Mouse (Mus musculus) spleen, adult 2 months (tissue): ENCODE data around the gene Anks1.

Experiments used
- CTCF ChIP-seq: fragments of 200-500 bp; IDR thresholded peaks from 2 replicates; pipeline ENCODE4 v1.5.1; 2011; ENCODE audit warnings: mild to moderate bottlenecking, inconsistent platforms; ENCODE audit not compliant: insufficient read depth, insufficient read length, insufficient replicate concordance; ENCODE audit errors: extremely low read depth
- POLR2A ChIP-seq: fragments of 200-500 bp; IDR thresholded peaks from 2 replicates; pipeline ENCODE4 v1.6.1; 2011; ENCODE audit warnings: low read depth, low read length, inconsistent platforms

DNA sequence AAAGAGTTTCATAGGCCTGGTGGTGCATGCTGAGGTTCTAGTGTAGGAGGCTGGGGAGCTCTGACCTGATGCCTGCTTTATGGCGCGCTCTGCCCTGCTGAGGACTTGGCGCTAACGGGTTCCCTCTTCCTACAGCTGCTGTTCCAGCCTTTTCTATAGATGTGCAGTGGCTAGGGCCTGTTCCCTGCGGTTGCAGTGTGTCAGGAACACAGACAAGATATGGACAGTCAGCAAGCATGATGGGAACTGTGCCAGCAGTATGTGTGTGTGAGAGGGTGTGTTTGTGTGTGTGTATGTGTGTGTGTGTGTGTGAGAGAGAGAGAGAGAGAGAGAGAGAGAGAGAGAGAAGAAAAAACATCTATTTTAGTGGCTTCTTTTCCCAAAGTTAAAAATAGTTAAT is 29.9 kb downstream of the Anks1 start:
- no peak for TF ChIP-seq CTCF
- no peak for TF ChIP-seq POLR2A
